Mouse (Mus musculus) gastrocnemius, postnatal 36 days (tissue): ENCODE data around the gene Zcchc17. TPM values are rescaled to one million over a fixed set of nuclear protein-coding genes. Genes with fewer than 3 reads are reported as not detected.

Source experiments
- total RNA-seq, 2 experiments: library from RNA; stranded (reverse); gene quantifications; 2 replicates each; pipeline ENCODE4 v1.2.3; 2021

Gene Zcchc17
- total RNA-seq, 2 experiments from 2014 or later: 38.5 to 41.7 TPM

Other genes with a start within 250 kb of the Zcchc17 start
- not detected for gene Hcrtr1, start 220.6 kb downstream of the Zcchc17 start, total RNA-seq
- gene Tinagl1, start 184.8 kb downstream of the Zcchc17 start, total RNA-seq: 10 to 100 TPM; 17.0 to 28.2 TPM
- not detected for gene Gm853, start 137.5 kb downstream of the Zcchc17 start, total RNA-seq
- 10 to 100 TPM; 55.4 to 76.6 TPM for gene Serinc2, start 80.7 kb downstream of the Zcchc17 start, total RNA-seq
- 100 to 1,000 TPM; 839 to 956 TPM for gene Fabp3, start 51.3 kb downstream of the Zcchc17 start, total RNA-seq
- under 1 TPM in 1 of 2 experiments, not detected in 1; 0.77 TPM for gene Gm10570, start 51.3 kb downstream of the Zcchc17 start, total RNA-seq
- 10 to 100 TPM; 10.6 to 13.8 TPM for gene Snrnp40, start 189 bp upstream of the Zcchc17 start, total RNA-seq
- gene Nkain1, start 214.2 kb upstream of the Zcchc17 start, total RNA-seq: 10 to 100 TPM; 12.9 to 13.2 TPM